Mouse (Mus musculus) natural killer cell, adult 2 months (primary cell): Measurements from ENCODE around the gene Trim2.

Experiments used
- DNase-seq, 2 experiments: peaks; one replicate each; pipeline ENCODE4 v3.0.0; 2022; ENCODE audit warnings: low spot score in 2 of 2

Gene Trim2

DNA sequence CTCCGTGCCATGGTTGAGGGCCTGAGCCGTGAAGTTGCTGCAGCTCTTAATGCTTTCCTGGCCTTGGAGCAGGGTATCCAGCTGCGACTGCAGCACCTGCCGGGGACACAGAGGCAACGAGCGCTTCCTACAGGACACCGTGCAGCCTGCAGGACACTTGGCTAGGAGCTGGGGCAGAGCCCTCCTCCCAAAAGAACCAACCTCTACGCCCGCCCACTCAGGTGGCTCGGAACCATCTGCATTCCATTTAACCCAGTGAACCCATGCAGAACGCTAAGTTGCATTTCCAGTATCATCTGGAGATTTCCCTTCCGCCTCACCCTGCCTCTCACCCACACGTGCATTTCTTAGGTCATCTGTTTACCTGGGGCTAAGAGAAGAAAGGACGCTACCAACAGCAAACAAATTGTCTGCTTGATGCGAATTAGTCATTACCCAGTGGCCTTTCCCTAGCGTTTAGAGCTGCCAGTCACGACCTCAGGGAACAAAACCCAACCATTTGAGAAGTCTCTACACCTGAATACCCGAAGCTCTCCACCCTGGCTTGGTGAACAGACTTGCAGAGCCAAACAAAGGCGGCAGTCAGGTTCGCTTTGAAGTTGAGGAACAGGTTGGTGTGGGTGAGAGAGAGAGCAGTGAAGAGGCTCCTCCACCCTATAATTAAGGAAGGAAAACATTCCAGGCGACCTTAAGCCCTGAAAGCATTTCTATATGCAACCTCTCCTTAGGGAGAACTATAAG lies 115.4 kb downstream of the Trim2 start:
- DNase-seq, result no peak

DNA sequence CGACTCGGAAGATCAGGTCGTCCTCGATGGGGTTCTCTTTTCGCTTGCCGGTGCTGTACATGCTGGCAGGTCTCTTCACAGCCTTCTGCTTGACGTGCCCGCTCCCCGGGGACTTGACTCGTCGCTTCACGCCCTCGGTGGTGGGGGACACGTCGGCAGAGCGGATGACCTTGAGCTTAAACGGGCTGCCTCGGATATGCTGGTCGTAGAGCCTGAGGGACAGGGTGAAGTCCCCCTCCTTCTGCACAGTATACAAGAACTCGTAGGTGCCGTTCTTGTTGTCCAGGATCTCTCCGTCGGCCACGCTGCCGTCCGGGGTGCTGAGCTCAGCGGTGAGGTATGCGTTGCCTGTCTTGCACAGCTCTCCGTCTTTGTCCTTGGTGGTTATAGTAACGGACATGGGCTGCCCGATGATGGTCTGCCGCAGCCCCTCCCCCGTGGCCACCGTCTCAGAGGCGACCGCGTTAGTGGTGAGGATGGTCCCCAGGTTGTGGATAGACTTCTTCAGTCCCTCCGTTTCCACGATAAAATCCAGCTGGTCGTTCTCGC lies 116.1 kb downstream of the Trim2 start:
- DNase-seq, result peak; percentile 6 to 28

DNA sequence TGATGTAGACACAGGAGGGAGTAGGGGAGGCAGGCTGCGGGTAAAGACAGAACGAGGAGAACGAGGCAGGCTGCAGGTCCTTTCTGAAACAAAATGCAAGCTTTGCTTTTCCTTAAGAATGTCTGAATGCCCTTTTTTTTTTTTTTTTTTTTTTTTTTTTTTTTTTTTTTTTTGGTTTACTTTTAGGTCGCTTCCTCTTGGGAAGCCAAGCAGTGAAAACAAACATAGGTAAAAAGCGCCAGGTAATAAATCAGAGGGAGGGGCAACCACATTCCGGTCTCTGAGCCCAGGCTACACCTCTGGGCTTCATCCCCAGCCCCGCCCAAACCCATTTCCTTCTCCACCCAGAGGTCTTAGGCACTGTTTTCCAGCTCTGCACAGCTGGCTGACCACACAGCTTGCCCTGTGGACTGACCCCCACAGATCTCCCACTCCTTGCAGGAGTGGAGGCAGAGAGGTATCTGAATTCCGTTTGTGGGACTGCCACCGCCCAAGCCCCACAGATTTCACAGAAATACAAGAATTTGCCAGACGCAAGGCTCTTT lies 117.0 kb downstream of the Trim2 start:
- no peak for DNase-seq

DNA sequence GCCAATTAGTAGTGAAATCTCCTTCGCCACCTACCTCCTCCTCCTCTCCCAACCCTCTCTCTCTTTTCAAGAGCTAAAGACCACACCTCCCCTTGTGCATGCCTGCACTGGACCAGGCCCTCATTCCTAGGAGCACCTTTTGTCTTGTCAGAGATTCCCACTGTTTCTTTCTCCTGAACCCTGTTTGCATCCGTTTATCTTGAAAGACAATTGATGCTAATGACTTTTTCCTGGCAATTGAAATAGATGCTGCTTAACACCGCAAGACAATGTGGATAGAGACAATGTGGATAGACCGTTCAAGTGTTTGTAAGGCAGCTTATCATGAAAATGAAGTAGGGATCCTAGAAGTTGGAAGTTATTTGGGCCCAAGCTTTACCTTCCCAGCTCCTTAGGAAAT lies 125.0 kb downstream of the Trim2 start:
- no peak for DNase-seq

DNA sequence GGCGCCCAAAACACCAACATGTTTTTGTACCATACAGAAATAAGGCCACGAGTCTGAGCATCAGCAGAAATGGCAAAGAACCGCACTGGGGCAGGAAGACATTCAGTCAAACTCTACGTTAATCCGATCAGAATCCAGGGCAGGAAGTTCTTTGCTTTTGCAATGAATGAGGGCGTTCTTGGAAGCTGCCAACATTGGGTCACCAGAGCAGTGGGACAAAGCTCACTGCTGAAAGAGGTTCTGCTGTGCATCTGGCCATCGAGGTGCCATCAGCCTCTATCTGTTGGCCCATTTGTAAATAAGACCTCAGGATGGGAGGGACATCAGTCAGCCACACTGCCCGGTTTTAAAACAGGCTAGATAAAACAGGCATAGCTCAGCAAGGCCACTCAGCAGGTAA lies 125.6 kb downstream of the Trim2 start:
- DNase-seq, result no peak

DNA sequence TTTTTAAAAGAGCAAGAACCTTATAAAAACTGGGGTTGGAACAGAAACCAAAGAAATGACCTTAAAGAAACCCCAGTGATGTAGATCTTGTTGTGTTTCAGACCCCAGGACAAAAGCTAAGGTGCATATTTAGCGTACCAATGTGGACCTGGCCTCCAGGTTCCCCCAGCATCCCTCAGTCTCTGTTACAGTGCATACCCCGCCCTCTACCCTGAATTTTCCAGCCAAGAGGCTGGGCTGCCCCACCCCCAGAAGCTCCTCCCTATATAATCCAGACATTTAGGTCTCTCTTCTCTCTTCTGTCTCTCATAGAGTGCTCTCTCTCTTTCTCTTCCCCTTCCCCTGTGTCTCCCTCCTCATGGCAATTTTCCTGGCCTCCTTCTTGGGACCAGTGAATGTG lies 126.4 kb downstream of the Trim2 start:
- DNase-seq, result no peak

DNA sequence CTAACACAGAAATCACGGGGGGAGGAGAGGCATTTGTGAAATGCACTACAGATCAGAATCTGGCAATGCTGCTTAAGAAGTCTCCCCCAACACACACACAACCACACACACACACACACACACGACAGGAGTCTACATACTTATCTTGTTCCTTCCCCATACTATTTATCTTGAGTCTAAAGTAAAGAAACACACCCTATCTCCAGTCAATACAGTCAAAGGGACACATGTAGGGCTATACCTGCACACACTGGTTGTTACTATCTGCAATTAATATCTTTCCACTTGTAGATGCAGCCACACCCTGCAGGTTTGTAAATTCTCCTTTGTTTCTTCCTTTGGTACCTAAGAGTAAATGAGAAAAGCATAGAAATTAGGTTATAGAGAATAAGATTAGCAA lies 128.8 kb downstream of the Trim2 start:
- no peak for DNase-seq

DNA sequence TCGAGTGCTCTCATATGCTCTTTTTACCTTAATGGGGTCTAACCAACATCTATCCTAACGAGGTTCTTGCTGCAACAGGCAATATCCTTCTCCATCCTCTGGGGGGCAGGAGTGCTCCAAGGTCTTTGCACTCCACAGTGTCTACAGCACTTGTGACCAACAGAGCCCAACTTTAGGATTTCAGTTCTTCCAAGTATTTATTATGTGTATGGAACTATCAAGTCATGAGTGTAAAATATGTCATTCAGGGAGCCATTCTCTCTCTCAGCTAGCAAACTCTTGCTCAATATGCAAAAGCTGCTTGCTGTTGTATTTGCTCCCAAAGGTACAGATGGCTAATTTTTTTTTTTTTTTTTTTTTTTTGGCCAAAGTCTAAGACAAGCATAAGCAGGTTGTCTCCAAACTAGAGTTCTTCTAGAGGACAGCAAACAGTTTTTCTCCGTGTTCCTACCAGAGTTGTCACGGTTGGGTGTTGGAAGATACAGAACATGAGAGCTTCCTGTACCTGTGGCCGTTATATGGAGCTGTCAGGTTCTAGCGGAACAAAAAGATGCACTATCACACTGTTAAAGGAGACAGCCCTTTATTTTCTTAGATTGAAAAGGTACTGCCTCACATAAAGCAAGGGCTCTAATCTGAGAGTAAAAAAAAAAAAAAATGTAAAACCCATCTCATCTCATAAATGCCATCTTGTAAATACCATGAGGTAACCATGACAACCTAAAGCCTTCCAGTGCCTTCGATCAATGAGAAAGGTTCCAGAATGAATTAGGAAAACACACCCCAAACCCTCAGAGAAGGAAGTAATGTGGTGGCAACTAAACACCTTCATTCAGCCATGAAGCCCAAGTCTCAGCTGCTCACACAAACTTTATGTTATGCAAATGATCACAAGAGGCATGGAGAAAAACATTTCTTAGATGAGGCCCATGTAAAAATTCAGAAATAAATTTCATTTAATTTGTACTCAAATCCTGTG lies 131.1 kb downstream of the Trim2 start:
- DNase-seq, result peak; percentile 32 to 58

DNA sequence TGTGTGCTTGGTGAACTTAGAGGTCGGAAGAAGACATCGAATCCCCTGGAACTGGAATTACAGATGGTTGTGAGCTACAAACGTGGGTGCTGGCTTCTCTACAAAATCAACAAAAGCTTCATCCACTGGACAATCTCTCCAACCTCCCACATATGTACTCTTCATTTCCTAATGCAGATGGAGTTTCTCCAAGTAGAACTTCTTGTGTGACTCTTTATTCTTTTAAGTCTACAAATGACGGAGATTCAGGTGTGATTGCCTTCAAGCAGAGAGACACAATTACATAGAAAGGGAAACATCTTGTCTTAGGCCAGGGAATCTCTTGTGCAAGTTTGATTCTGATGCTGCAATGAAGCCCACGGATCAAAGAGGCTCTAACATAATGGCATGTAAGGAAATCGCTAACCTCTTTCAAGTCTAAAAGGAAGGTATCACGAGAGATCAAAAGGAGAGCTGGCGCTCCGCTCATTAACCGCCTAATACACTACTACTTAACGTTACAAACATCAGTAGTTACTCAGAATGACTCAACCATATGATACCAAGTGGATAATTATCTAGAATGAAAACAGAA lies 133.0 kb downstream of the Trim2 start, which contains the start of gene Gm6525:
Gm6525 (plus strand) TSS at position 524 of the 574 bp plus-strand sequence.
- DNase-seq, result no peak

DNA sequence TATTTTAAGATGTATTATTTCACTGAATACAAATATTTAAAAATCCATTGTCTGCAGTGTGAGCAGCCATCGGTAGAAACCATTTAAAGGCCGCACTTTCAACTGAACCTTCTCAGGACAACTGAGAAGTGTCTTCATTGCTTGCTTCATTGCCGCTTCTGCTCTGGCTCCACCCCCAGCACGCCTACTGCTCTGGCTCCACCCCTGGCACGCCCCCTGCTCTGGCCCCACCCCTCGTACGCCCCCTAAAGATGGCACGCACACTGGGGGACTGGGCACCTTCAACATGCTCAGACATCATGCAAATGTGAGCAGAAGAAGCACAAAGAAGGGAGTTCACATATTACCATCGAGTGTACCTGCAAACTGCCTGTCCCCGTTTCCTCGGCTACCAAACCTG lies 134.3 kb downstream of the Trim2 start:
- no peak for DNase-seq

DNA sequence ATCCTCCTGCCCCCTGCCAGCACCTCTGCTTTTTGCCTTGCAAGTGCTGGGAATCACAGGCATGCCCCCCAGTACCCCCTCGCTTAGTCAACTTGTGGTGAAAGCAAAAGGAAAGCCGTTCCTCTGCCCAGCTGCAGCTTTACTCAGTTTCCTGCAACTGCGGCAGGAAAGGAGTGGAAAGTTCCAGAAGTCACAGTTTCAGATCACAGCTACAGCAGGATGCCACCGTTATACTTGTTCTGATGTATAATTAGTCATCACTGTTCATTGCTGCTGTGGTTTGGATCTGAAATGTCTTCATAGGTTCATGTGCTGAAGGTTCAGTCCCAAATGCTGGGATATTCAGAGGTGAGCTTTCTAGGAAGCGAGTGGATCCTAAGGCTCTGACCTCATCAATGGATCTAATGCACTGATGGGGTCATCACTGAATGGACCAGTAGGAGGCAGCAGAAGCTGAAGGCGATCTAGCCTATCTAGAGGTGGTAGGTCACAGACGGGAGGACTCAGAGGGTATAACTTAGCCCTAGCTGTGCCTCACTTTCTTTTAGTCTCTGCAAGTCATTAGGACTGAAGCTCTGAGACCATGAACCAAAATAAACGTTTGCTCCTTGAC lies 137.2 kb downstream of the Trim2 start:
- no peak for DNase-seq

DNA sequence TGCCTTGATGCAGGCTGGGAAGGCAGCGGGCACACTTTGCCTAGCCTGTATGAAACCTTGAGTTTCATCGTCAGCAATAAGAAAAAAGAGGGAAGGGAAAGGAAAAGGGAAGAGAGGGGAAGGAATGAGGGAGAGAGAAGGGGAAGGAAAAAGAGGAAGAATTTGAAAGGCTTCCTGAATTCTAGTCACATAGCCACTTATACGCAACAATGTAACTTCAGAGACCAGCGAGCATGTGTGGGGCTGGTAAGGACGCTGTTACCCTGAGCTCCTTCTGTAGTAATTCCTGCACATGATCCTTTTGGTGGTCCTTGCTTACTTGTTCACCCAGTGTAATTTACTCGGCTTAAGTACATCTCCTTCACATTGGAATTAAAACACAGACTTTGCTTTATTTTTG lies 137.7 kb downstream of the Trim2 start:
- DNase-seq, result no peak

DNA sequence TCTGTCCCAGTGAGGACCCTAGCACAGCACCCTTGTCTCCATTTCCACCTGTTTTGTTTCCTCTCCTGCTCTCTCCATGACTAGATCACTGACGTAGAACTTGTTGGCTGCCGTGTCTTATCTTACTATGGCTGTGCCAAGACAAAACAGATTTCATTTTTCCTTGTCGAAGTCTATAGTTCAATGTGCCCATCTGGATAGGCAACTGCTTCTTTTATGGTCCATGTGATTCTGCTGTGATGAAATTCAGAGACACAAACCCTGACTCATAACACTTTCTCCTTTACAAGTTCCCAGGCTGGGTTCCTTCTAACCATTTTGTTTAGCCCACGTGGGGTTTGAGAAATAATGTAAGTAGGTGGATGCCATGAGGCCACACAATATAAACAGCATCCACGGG lies 140.6 kb downstream of the Trim2 start:
- no peak for DNase-seq

DNA sequence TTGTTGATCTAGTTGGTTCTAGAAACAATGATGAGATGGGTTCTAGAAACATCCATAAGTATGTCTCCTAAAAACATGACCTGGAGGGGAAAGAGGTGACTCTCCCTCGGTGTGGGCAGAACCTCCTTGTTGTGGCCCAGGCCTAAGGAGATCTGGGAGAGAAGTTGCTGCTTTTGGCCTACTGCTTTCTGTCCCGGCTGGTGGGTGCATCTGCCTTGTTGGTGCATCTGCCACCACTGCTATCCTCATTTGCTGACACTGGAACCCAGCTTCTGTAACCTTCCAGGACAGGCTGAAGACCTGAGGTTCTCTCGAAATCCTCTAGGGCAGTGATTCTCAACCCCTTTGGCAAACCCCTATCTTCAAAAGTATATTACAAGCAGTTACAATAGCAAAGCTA lies 141.3 kb downstream of the Trim2 start:
- DNase-seq, result no peak

DNA sequence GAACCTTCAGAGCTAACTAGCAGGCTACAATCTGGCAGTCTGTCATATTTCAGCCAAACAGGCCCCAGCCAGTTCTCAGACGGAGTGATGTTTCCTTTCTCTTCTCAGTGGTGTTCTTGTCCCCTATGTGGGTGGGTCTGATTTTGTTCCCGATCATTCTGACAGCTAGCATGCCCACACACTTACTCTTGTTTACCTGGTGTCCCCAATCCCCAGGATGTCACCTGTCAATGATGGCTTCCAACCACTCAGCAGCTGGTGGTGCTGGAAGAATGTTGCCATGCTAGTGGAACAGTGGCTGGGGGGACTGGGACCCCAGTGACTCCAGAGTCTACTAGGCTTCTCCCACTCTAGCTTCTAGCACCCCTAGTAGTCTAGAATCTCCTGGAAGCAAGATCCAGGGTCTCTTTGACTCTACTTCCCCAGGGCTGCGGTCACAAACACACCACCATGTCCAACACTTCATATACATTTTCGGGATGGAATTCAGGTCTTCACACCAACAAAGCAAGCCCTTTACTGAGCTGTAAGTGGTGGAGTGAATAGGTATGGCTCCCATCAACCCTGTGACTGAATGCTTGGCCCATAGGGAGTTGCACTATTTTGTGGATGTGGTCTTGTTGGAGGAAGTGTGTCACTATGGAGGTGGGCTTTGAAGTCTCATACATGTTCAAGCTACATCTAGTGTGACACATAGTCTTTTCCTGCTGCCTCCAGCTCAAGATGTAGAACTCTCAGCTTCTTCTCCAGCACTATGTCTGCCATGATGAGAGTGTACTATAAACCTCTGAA lies 148.9 kb downstream of the Trim2 start:
- DNase-seq, result no peak

DNA sequence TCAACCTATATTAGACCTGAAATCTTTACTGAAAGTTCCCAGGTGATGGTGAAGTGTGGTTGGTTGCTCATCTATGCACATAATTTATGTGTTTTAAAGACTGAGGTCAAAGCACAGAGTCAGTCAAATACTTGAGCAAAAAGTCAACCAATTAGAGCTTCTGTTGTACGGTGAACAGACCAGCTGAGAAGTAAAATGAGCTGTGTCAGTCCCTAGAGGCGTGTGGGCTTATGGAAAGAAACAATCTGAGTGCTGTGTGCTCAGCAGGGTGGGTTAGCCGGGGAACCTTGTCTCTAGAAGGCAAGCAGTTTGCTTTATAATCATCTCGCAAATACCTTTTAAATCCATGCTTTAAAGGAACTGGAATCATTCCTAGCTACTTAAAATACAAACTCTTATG lies 149.7 kb downstream of the Trim2 start:
- DNase-seq, result no peak

DNA sequence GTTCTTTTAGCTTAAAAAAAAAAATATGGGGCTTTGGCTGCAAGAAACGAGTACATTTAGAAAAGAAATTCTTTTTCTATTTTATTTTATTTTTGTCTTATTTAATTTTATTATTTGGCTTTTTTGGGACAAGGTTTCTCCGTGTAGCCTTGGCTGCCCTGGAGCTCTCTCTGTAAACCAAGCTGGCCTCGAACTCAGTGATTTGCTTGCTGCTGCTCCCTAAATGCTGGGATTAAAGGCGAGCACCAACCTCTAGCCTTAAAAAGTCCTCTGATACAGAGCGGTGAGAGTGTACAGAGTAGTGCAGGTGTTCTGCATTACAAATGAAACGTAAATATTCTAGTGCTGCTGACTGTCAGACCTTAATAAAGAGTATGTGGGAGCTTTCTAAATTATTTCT lies 150.6 kb downstream of the Trim2 start:
- no peak for DNase-seq

DNA sequence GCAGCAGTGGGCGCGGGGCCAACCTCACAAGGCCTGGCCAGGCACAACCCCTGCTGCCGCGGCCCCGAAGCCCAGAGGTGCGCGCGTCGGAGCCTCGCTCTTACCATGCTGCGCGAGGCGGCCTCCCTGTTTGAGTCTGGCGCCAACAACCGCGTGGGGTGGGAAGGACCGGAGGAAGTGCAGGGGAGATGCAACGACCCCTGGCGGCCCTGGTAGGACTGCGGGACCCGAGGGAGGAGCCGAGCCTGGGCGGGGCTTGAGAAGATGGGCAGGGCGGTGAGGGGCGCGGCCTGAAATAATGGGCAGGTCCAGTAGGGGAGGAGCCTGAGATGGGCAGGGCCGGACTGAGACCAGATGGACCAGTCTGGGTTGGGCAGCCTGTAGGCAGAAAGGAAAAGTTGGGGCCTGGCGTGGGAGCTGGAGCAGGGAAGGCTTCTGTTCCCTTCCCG lies 151.1 kb downstream of the Trim2 start, which contains the start of gene Mnd1:
Mnd1 (minus strand) TSS at position 229 of the 449 bp plus-strand sequence.
- peak; percentile 98 for DNase-seq

DNA sequence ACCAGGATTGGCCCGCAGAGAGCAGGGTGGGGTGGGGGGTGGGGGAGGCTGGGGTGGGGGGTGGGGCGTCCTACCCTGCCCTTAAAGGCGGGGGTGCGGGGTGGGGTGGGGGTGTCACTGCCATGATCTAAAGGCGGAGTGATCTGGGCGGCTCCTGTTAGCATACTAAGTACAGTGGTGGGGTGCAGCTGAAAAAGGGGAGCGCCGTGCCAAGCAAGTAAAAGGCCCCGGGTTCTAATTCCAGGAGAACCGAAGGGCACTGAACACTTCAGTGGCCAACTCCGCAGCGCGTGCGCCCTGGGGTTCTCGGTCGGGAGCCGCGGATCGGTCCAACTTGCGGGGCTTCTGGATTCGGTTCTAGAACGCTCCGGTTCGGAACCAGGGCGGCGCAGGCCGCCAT lies 151.5 kb downstream of the Trim2 start:
- DNase-seq, result no peak

DNA sequence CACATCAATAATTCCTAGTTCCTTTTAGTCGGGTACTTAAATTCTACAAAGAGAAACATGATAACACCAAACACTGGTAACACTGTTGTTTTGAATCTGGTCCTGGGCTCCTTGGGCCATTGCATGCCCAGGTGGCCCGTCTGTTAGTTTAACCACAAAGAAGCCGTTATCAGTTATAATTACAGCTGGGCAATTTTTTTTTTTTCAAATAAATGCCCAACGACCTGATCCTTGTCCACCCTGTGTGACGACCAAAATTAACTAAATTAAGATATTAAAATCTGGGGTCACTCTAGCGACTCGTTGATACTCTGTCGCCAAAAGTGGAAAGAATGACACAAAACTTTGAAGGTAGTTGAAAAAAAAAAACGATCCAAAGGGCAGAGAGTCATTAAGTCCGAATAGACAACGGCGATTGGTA lies 151.9 kb downstream of the Trim2 start:
- DNase-seq, result no peak
